Mouse (Mus musculus) urinary bladder, postnatal 25 days (tissue): ENCODE results near the gene Il22ra1.

ENCODE experiments used
- DNase-seq: peaks from one replicate; pipeline ENCODE4 v3.0.0; 2022; ENCODE audit warnings: low spot score

Il22ra1 gene

DNA sequence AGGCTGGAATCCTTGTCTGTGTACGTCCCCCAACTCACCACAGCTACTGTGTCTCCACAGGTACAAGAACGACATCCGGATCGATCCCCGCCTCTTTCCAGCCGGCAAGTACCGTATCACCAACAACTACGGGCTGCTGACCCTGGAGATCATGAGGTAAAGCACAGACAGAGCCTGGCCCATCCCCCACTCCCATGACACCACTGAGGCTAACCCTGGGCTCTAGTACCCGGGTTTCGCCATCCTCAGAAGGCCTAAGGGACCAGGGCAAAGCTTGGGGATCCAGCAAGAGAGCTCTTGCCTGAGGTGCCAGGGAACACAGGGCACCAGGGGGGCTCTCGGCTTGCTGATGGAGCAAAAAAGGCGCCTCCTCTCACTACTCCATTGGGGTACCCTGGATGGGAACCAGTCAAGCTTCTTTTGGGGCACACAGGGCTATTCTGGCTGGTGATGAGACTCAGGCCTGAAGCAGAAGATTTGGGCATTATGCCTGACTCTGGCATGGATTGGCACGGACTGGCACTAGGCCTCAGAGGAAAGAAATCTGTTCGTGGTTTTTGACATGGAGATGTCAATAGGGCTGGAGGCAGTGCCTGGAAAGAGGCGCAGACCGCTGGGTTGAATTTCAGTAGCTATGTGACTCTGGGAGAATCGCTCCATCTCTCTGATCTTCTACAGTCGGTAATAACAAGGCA lies 42.8 kb downstream of the Il22ra1 start:
- no peak for DNase-seq

GRCm38 (mm10) chr4:135771592-135771991 lies 43.6 kb downstream of the Il22ra1 start:
- no peak for DNase-seq

DNA sequence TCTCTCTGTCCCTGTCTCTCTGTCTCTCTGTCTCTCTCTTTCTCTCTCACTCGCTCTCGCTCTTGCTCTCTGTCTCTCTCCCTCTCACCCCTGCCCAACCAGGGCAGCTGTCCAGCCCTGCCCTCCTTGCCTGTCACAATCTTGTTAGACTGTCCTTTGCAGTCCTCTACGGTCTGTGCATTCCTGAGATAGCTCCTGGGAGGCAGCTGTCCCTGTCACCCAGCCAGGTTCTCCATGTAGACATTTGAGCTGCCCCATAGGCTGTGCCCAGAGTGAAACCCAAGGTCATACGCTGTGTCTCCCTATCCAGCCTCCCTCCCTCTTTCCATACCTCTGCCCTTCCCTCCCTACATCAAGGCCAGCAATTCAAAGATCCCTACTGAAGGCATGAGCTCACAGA lies 44.7 kb downstream of the Il22ra1 start:
- no peak for DNase-seq

DNA sequence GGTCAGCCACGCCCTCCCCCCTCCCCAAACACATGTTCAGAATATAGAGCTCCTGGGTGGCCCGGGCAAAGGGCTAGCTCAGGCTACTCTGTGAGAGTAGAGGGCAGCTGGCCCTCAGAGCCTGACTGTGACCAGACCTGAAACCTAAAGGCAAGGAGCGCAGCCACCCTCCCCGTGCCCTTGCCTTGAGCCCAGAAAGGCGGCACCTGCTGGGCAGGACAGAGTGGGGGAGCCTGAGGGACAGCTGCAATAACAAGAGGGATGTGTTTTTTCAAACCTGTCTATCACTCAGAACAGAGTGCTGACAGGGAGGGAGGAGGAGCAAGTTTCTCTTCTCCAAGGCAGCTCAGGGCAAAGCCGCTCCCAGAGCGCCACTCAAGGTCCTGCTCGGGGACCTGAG lies 46.5 kb downstream of the Il22ra1 start:
- no peak for DNase-seq

- DNase-seq: no peak
Measured at GRCm38 (mm10) chr4:135776850-135777249, 48.9 kb downstream of the Il22ra1 start.

DNA sequence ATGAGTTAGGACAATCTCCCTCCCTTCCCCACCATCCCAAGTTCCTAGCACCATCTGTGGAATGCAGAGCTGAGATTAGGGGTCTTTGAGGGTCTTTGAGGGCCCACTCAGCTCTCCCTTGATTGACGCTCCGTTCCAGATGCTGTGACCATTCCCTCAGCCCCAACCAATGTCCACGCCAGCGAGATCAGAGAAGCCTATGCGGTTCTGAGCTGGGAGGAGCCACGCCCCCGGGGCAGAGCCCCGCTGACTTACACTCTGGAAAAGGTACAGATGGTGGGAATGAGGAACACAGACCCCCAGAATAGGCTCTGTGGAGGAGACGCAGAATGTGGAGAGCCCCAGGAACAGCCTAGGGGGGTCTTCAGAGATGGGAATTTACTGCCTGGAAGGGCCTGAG lies 51.7 kb downstream of the Il22ra1 start:
- no peak for DNase-seq

- no peak for DNase-seq
Measured at GRCm38 (mm10) chr4:135780255-135780654, 52.3 kb downstream of the Il22ra1 start.

DNA sequence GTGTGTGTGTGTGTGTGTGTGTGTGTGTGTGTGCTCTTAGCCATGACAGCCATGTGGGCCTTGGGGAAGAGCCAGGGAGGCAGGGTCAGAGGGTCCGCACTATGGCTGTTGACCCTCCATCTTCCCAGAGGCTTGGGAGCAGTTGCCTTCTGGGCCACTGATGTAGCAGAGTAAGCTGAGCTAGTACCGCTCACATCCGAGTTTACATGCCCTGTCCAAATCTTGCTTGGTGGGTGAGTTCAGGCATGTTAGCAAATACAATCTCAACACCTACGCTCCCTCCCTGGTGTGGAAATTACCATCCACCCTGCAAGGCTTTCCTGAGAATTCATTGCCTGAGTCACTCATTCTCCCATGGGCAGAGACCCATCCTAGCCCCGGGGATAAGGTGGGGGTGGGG lies 53.3 kb downstream of the Il22ra1 start:
- no peak for DNase-seq

DNA sequence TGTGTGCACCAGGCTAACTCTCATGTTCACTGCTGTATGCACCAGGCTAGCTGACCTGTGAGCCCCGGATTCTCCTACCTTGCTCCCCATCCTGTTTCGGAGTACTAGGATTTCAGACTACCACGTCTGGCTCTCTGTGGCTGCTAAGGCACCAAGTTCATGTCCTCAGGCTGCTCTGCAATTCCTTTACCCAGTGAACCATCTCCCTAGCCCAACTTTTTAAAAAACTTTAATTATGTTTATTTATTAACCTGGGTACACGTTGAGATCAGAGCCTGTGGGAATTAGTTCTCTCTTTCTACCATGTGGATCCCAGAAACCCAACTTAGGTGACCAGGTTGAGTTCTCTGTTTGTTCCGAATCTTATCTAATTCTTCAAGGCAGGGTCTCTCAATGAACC lies 58.6 kb downstream of the Il22ra1 start:
- DNase-seq: no peak

DNA sequence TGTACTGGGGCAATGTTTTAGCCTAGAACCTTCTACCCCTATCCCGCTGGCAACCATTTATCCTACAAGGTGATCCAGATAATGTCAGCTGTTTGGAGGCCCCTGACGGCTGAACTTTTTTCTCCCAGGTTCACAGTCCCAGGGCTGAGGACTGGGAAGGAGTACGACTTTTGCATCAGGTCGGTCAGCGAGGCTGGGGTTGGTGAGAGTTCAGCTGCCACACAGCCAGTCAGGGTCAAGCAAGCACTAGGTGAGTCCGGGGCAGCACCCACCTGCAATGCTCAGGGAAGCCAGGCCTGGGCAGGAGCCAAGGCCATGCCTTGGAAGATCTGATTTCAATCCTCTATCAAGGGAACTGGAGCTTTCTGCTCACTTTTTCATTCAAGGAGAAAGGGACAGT lies 59.3 kb downstream of the Il22ra1 start:
- DNase-seq: no peak

- no peak for DNase-seq
Measured at GRCm38 (mm10) chr4:135789135-135789534, 61.2 kb downstream of the Il22ra1 start.

GRCm38 (mm10) chr4:135792821-135793220 lies 64.8 kb downstream of the Il22ra1 start:
- no peak for DNase-seq

GRCm38 (mm10) chr4:135797931-135798330 lies 70.0 kb downstream of the Il22ra1 start:
- no peak for DNase-seq

DNA sequence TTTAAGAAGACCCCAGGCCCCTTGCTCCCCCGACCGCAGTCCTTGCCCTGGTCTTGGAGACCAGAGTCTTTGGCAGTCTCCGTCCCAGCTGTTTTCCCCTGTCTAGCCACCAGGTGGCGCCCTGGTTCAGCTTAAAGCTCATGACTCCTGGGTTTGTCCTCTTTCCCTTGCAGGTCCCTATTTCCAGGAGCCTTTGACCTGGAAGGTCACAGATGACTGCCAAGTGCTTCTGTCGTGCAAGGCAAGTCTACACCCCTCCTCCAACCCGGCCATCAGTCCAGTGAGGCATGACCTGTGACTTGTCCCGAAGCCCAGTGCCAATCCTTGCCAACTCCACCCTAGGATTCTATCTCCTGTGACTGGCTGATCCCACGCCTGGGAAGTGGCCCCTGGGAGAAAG lies 73.6 kb downstream of the Il22ra1 start:
- DNase-seq: peak; percentile 89
